Mouse (Mus musculus) kidney, postnatal 4 days (tissue): ENCODE measurements around the gene Olfr1098.

Source experiments
- DNase-seq, 2 experiments: peaks; one replicate each; pipeline ENCODE4 v3.0.0; 2021; ENCODE audit warnings: mixed read lengths in 2 of 2

Gene Olfr1098

DNA sequence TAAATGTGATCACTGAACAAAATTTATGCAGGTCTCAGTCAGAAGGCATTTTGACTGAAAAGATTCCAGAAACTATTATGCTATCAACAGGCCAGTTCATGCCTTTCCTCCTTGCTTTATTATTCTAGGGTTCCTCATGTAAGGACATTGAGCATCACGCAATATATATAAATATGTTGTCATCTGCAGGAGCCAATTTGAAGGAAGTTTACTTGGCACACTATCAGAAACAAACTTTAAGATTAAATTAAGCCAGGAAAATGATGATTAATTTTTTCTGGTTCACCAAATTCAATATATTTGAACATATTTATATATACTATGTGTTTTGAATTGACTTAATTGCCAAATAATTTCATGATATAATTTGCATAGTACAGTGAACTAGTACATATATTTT, at the start of gene Olfr1098:
Gene Olfr1098, minus strand, starts transcription at position 101 of the 400 bp plus-strand sequence.
- DNase-seq = no peak

- DNase-seq = no peak
Observed at GRCm38 (mm10) chr2:86960593-86960992, 36.2 kb upstream of the Olfr1098 start, which contains the start of gene Olfr1099. TSS of gene Olfr1099 (minus strand) at chr2:86960693.

DNA sequence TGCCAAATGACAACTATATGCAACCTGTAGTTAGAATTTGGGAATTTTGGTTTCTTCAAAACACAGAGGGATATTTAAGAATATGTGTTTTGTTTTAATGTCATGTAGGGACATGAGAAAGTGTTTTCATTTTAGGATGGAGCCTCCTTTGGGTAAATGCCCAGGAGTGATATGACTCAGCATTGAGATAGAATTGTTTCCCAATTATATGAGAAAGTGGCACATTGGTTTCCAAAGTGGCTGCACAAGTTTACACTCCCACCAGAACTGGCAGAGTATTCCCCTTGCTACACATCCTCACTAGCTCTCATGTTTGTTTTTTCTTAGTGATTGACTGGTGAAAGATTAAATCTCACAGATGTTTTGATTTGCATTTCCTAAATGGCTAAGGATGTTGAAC, 2.2 kb upstream of the Olfr1098 start:
- DNase-seq = no peak

GRCm38 (mm10) chr2:86905647-86906046, 18.7 kb downstream of the Olfr1098 start:
- DNase-seq = no peak

- DNase-seq = no peak
Observed at GRCm38 (mm10) chr2:86892116-86892515, 32.2 kb downstream of the Olfr1098 start, which contains the start of gene Olfr1097. TSS of gene Olfr1097 (minus strand) at chr2:86892216.

GRCm38 (mm10) chr2:86874702-86875101, 49.6 kb downstream of the Olfr1098 start, which contains the start of gene Gm13723:
TSS of gene Gm13723 (minus strand) at chr2:86874802.
- no peak for DNase-seq
